Mouse (Mus musculus) intestine, embryonic 14.5 days (tissue): ENCODE results near the gene Grap2. TPM values are rescaled to one million over a fixed set of nuclear protein-coding genes. Genes with fewer than 3 reads are reported as not detected.

Experiments used
- ATAC-seq: fragments of 200-750 bp; cut with Nextera tagmentation; replicated peaks from 2 replicates; pipeline ENCODE4 v1.8.0; 2017; ENCODE audit warnings: low read depth, moderate number of reproducible peaks, moderate TSS enrichment, moderate library complexity; ENCODE audit not compliant: low FRiP score, low TSS enrichment
- DNase-seq: peaks from one replicate; pipeline ENCODE4 v3.0.0-alpha.2; 2018; ENCODE audit warnings: low spot score
- H3K27ac ChIP-seq: fragments of 300-500 bp; sonication (generic); 2 replicates; pipeline ENCODE4 v1.5.1; 2014; ENCODE audit warnings: low read depth, mild to moderate bottlenecking, control low read depth
- H3K27me3 ChIP-seq: fragments of 300-500 bp; sonication (generic); replicated peaks from 2 replicates; pipeline ENCODE4 v1.6.1; 2014; ENCODE audit warnings: low read length, control low read depth; ENCODE audit not compliant: control insufficient read depth, insufficient read depth
- H3K36me3 ChIP-seq: fragments of 300-500 bp; sonication (generic); 2 replicates; pipeline ENCODE4 v1.6.1; 2014; ENCODE audit warnings: low read length, control low read depth; ENCODE audit not compliant: control insufficient read depth, insufficient read depth
- H3K4me1 ChIP-seq: fragments of 300-500 bp; sonication (generic); replicated peaks from 2 replicates; pipeline ENCODE4 v1.6.1; 2014; ENCODE audit warnings: low read length, control low read depth, mixed read lengths; ENCODE audit not compliant: control insufficient read depth, insufficient read depth
- H3K4me2 ChIP-seq: fragments of 300-500 bp; sonication (generic); 2 replicates; pipeline ENCODE4 v1.6.1; 2014; ENCODE audit warnings: low read length
- H3K4me3 ChIP-seq: fragments of 300-500 bp; sonication (generic); 2 replicates; pipeline ENCODE4 v1.5.1; 2014; ENCODE audit warnings: low read depth, low read length, control low read depth, mixed read lengths
- H3K9ac ChIP-seq: fragments of 300-500 bp; sonication (generic); 2 replicates; pipeline ENCODE4 v1.6.1; 2014; ENCODE audit warnings: mild to moderate bottlenecking, low read length
- H3K9me3 ChIP-seq: fragments of 300-500 bp; sonication (generic); 2 replicates; pipeline ENCODE4 v1.6.1; 2016; ENCODE audit warnings: low read length, control low read depth; ENCODE audit not compliant: control insufficient read depth
- WGBS: fragments of 180-500 bp; shearing (Covaris S2); extraction: QIAGEN DNeasy Blood & Tissue Kit; methylation state at CpG from one replicate; pipeline ENCODE4 v1.1.7; 2014; 5-methylcytosine and 5-hydroxymethylcytosine counted together
- polyA plus RNA-seq: library from polyadenylated mRNA; unstranded; fragments of >200 nt; fragmentation: Nextera tagmentation; extraction: Ambion mirVana; gene quantifications from 2 replicates; pipeline ENCODE4 v1.2.1, GENCODE M21; 2014

Gene Grap2
- polyA plus RNA-seq, 1 experiment from 2014 or later, result 0.80 TPM

GRCm38 (mm10) chr15:80683990-80684389 is 111.6 kb downstream of the Grap2 start:
- Histone ChIP-seq H3K4me3 (no peak overlapping the region), H3K27ac (no peak overlapping the region), H3K9me3 (no peaks in the 10 kb centered on the region), H3K4me2 (no peak overlapping the region), H3K4me1 (peaks cover 10% of the 10 kb centered on the region), H3K27me3 (no peaks in the 10 kb centered on the region), H3K36me3 (no peaks in the 10 kb centered on the region), H3K9ac (no peak overlapping the region)
- ATAC-seq (no peak), DNase-seq (no peak)
- 73% methylated on average over 3 of the region's 3 CpGs for WGBS

- Histone ChIP-seq H3K27me3 (no peaks in the 10 kb centered on the region), H3K9me3 (no peaks in the 10 kb centered on the region), H3K27ac (no peak overlapping the region), H3K4me3 (no peak overlapping the region), H3K4me2 (no peak overlapping the region), H3K4me1 (peaks cover 6% of the 10 kb centered on the region), H3K36me3 (no peaks in the 10 kb centered on the region), H3K9ac (no peak overlapping the region)
- DNase-seq (no peak), ATAC-seq (no peak)
- WGBS, result 28% methylated on average over 8 of the region's 8 CpGs
These were observed 112.6 kb downstream of the Grap2 start for GRCm38 (mm10) chr15:80684786-80685602.

- H3K36me3 ChIP-seq, result no peaks in the 10 kb centered on the region
- DNase-seq (no peak), ATAC-seq (no peak)
- WGBS, result 44% methylated on average over 7 of the region's 7 CpGs
- no peaks in the 10 kb centered on the region for H3K9me3 ChIP-seq
- H3K27ac ChIP-seq, result no peak overlapping the region
- peaks cover 6% of the 10 kb centered on the region for H3K4me1 ChIP-seq
- H3K9ac ChIP-seq, result no peak overlapping the region
- no peak overlapping the region for H3K4me2 ChIP-seq
- H3K27me3 ChIP-seq, result no peaks in the 10 kb centered on the region
- H3K4me3 ChIP-seq, result no peak overlapping the region
These were observed 113.2 kb downstream of the Grap2 start for GRCm38 (mm10) chr15:80685603-80685895.

GRCm38 (mm10) chr15:80688536-80688935 is 116.1 kb downstream of the Grap2 start:
- Histone ChIP-seq H3K27ac (no peak overlapping the region), H3K4me3 (no peak overlapping the region), H3K4me2 (no peak overlapping the region), H3K9me3 (no peaks in the 10 kb centered on the region), H3K36me3 (no peaks in the 10 kb centered on the region), H3K27me3 (no peaks in the 10 kb centered on the region), H3K9ac (no peak overlapping the region), H3K4me1 (peaks cover 3% of the 10 kb centered on the region)
- WGBS, result 67% methylated on average over 7 of the region's 7 CpGs
- DNase-seq, result no peak
- no peak for ATAC-seq

GRCm38 (mm10) chr15:80693492-80693891 is 121.1 kb downstream of the Grap2 start:
- 56% methylated on average over 3 of the region's 3 CpGs for WGBS
- H3K27me3 ChIP-seq, result no peaks in the 10 kb centered on the region
- ATAC-seq, result no peak
- H3K9ac ChIP-seq, result no peak overlapping the region
- no peak overlapping the region for H3K4me3 ChIP-seq
- H3K9me3 ChIP-seq, result no peaks in the 10 kb centered on the region
- DNase-seq, result no peak
- no peaks in the 10 kb centered on the region for H3K36me3 ChIP-seq
- H3K4me1 ChIP-seq, result no peaks in the 10 kb centered on the region
- no peak overlapping the region for H3K4me2 ChIP-seq
- no peak overlapping the region for H3K27ac ChIP-seq

GRCm38 (mm10) chr15:80694125-80694910 is 121.9 kb downstream of the Grap2 start:
- 26% methylated on average over 11 of the region's 11 CpGs for WGBS
- ATAC-seq (peak; percentile 53; the same call in 1 of the 2 replicates), DNase-seq (peak; percentile 85)
- Histone ChIP-seq H3K4me1 (no peaks in the 10 kb centered on the region), H3K36me3 (no peaks in the 10 kb centered on the region), H3K9me3 (no peaks in the 10 kb centered on the region), H3K27me3 (no peaks in the 10 kb centered on the region), H3K9ac (no peak overlapping the region), H3K4me2 (no peak overlapping the region), H3K27ac (no peak overlapping the region), H3K4me3 (no peak overlapping the region)

- H3K27me3 ChIP-seq, result no peaks in the 10 kb centered on the region
- H3K4me3 ChIP-seq, result no peak overlapping the region
- DNase-seq, result no peak
- no peaks in the 10 kb centered on the region for H3K4me1 ChIP-seq
- no peak overlapping the region for H3K27ac ChIP-seq
- WGBS, result 38% methylated on average over 5 of the region's 5 CpGs
- H3K4me2 ChIP-seq, result no peak overlapping the region
- no peaks in the 10 kb centered on the region for H3K36me3 ChIP-seq
- H3K9ac ChIP-seq, result no peak overlapping the region
- ATAC-seq, result no peak
- no peaks in the 10 kb centered on the region for H3K9me3 ChIP-seq
These were observed 125.2 kb downstream of the Grap2 start for GRCm38 (mm10) chr15:80697564-80697963.

GRCm38 (mm10) chr15:80701481-80702257 is 129.3 kb downstream of the Grap2 start:
- no peaks in the 10 kb centered on the region for H3K9me3 ChIP-seq
- H3K9ac ChIP-seq, result no peak overlapping the region
- H3K4me1 ChIP-seq, result peaks cover 6% of the 10 kb centered on the region
- WGBS, result 69% methylated on average over 8 of the region's 8 CpGs
- no peaks in the 10 kb centered on the region for H3K36me3 ChIP-seq
- H3K4me3 ChIP-seq, result no peak overlapping the region
- ATAC-seq (no peak), DNase-seq (no peak)
- H3K27me3 ChIP-seq, result no peaks in the 10 kb centered on the region
- no peak overlapping the region for H3K4me2 ChIP-seq
- no peak overlapping the region for H3K27ac ChIP-seq
